Mouse (Mus musculus): ENCODE data around the gene Slc4a1.
"Not testable (repeated sequence)": the region's sequence is repeated elsewhere in the genome, so short reads cannot be mapped to it uniquely, and the experiment has no call there.

The Slc4a1 gene

GRCm38 (mm10) chr11:102399107-102399506, 33.1 kb upstream of the Slc4a1 start:
- in situ Hi-C loops (cut with MboI), result no loop called here

GRCm38 (mm10) chr11:102398007-102398825, 32.2 kb upstream of the Slc4a1 start:
- in situ Hi-C loops (cut with MboI), result no loop called here

- in situ Hi-C loops (cut with MboI), result no loop called here
These were observed 30.7 kb upstream of the Slc4a1 start for GRCm38 (mm10) chr11:102396671-102397141.

DNA sequence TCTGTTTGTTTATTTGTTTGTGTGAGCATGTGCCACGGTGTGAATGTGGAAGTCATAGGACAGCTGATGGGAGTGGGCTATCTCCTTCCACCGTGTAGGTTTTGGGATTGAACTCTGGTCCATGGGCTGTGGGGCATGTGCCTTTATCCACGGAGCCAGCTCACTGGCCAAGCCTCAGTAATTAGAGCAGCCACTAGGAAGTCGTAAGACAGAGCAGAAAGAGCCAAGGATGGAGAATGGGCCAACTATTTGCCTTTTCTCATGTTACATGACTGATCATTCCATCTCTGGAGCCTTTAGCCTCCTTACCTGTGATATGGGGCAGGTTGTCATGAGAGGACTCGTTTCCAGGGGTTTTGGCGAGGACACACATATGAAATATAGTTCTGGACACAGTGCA, 30.3 kb upstream of the Slc4a1 start:
- in situ Hi-C loops (cut with MboI), result no loop called here

DNA sequence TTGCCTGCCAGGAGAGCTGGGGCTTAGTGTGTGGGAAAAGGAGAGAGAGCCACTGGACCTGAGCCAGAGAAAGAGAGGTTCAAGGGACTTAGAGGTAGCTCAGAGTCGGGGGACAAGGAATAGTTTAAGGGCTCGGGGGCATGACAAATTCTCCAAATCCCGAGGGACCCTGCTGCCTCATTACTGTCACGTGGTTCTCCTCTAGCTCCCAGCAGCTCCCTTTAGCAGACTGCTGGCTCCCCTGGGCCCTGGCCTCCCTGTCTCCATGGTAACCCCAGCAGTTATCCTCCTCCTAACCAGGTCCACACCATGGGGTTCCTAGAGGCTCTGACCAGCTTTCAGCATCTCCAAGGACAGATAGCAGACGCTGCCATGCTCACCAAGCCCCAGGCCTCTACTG, 29.2 kb upstream of the Slc4a1 start:
- in situ Hi-C loops (cut with MboI), result no loop called here

GRCm38 (mm10) chr11:102394421-102395124, 28.6 kb upstream of the Slc4a1 start:
- in situ Hi-C loops (cut with MboI), result no loop called here

- in situ Hi-C loops (cut with MboI), result no loop called here
These were observed 27.9 kb upstream of the Slc4a1 start for GRCm38 (mm10) chr11:102393719-102394420.

DNA sequence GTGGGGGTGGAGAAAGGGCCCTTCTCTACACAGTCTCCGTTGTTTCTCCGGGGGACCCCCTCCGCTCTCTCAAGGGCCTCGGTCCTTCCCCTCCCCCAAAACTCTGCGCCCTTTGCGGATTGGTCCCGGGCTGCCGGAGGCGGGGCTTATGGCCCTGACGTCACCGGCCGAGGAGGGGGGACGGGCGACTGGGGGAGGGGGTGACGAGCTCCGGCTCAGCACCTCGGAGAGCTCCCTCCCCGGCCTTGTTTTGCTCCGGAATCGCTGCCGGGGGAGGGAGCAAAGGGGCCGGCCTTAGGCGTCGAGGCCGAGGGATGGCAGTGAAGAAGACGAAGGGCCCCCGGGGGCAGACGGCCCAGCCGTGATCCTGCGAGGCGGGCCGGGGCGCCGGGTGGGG, 27.2 kb upstream of the Slc4a1 start, which contains the start of gene Rundc3a:
TSS of gene Rundc3a (plus strand) at position 166 of the 397 bp plus-strand sequence.
- in situ Hi-C loops (cut with MboI), result no loop called here

- in situ Hi-C loops (cut with MboI), result no loop called here
These were observed 26.6 kb upstream of the Slc4a1 start for GRCm38 (mm10) chr11:102392441-102393237.

GRCm38 (mm10) chr11:102389436-102389835, 23.4 kb upstream of the Slc4a1 start:
- in situ Hi-C loops (cut with MboI), result not testable (repeated sequence)

DNA sequence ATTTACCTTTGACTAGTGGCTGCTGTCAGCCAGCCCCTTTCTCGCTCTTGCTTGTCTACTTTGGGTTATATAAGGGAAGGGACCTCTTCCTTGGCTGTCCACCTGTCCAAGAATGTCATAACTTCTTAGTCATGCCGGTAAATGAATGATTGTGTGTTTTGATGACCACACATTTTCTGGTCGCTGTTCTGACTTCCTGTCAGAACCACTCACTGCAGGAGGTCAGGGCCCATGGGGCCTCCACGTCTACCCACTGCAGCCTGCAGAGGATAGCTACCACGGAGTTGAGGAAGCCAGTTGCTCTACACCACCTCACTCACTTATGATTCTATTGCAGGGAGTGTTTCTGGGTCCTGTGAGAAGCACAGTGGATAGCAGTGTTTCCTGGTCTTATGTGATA, 20.1 kb upstream of the Slc4a1 start:
- in situ Hi-C loops (cut with MboI), result no loop called here

- in situ Hi-C loops (cut with MboI), result no loop called here
These were observed 19.1 kb upstream of the Slc4a1 start for GRCm38 (mm10) chr11:102385075-102385474.

GRCm38 (mm10) chr11:102384418-102384817, 18.4 kb upstream of the Slc4a1 start:
- in situ Hi-C loops (cut with MboI), result no loop called here

DNA sequence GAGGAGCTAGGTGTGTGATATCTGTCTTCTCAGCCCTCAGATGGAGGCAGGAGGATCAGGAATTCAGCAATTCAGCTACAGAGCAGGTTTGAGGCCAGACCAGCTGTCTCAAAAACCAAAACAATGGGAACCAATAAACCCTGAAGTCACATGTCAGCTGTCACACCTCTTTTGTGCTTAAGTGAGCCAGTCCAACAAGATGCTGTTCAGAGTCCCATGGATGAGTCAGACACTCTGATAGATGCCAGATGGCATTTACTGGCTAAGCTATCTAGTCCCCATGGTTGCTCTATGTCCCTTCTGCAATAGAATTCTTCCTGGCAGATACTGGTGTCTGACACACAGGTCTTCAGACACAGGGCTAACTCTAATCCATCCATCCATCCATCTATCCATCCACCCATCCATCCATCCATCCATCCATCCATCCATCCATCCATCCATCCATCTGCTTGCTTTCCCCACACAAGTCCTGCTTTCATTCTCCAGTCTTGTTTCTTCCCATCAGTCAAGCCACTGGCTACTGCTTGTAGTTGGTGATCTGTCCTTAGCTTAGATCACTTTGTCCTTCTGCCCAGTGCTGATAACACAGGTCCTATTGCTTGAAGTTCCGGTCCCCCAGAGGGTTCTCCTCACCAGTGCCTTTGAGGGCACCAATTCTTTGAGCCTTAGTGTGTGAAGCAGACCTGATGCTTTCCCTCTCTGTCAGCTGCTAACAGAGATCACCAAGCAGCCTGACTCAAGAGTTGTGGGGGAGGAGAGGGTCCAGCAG, 17.5 kb upstream of the Slc4a1 start:
- in situ Hi-C loops (cut with MboI), result no loop called here

DNA sequence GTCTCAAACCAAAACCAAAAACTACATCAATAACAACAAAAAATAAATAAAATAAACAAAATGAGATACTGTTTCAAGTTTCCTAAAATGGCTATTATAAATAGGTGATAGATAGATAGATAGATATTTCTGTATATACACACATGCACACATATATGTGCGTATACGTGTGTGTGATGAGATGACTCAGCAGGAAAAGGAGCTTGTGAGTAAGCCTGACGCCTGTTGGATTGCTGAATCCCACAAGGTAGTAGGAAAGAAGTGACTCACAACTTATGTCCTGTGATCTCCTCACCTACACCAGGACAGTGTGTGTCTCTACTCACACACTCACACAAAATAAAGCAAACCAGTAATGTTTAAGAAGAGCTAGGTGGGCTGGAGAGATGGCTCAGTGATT, 16.8 kb upstream of the Slc4a1 start:
- in situ Hi-C loops (cut with MboI), result no loop called here

GRCm38 (mm10) chr11:102381341-102382100, 15.5 kb upstream of the Slc4a1 start:
- in situ Hi-C loops (cut with MboI), result no loop called here

DNA sequence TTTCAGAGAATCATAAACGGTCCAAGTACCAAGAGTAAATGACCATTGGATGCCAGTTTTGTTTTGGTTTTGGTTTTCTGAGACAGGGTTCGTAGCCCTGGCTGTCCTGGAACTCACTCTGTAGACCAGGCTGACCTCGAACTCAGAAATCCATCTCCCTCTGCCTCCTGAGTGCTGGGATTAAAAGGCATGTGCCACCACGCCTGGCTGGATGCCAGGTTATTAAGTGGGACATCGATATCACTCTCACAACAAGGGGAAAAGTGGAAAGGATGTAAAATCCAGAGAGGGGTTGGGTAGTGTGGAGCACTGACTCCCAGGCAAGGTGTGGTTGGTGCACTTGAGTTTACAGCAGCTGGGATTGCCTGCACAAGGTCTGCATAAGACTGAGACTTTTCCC, 14.1 kb upstream of the Slc4a1 start:
- in situ Hi-C loops (cut with MboI), result no loop called here

- in situ Hi-C loops (cut with MboI), result no loop called here
These were observed 11.2 kb upstream of the Slc4a1 start for GRCm38 (mm10) chr11:102377186-102377585.

DNA sequence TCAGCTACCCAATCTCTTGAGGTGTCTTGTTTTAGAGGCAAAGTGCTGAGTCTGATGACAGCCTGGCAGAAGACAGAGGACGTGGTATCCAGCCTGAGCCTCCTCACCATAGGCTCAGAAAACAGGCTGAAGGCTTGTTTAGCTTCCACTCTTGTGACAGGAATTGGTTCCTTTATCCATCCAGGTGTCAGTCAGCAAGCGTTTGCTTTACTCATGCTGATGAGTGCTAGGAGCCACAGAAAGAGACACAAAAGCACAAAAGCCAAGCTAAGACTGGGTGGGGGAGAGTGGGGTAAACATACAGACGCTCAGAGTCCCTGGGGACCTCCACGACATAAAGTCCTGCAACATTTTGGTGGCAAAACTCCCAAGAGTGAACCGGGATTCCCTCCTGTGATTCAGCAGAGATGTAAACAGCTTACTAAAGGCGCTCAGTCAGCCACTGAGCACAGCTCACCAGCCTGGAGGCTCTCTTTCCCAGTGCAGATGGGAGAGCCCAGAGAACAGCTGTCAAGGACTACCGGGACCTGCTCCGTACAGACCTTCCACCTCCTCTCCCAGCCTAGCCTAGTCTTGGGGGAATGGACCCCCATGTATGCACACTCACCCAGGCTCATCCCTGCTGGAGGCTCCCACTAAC, 10.3 kb upstream of the Slc4a1 start:
- in situ Hi-C loops (cut with MboI), result no loop called here

All from mature B cell (primary cell).